Mouse (Mus musculus): ENCODE measurements around the gene Plscr3. TPM values are rescaled to one million over a fixed set of nuclear protein-coding genes. Genes with fewer than 3 reads are reported as not detected.

Gene Plscr3
- total and polyA plus RNA-seq, 3 experiments = 4.6 to 26.0 TPM; not detected in 1

GRCm38 (mm10) chr11:69883527-69884151, 37.5 kb downstream of the Plscr3 start:
- Histone ChIP-seq H3K27ac (ENCODE audit: control insufficient read depth, low read depth, low read length) (peak overlapping the region; percentile 25), H3K36me3 (ENCODE audit: control insufficient read depth in 1 of 2, insufficient read depth in 2 of 2, low read length in 2 of 2) (peaks cover 0 to 22% of the 10 kb centered on the region in 2 experiments; a peak in 2 of 4 replicates), H3K79me2 (ENCODE audit: control insufficient read depth, insufficient read depth, low read length, poor library complexity) (no peaks in the 10 kb centered on the region), H3K9me3 (replicated peaks; ENCODE audit: insufficient read depth, low read length) (no peaks in the 10 kb centered on the region), H3K4me3 (ENCODE audit: control insufficient read depth in 1 of 2, insufficient read depth in 1 of 2, low read depth in 2 of 2, low read length in 2 of 2) (no peak overlapping the region), H3K4me1 (ENCODE audit: control insufficient read depth in 1 of 2, insufficient read depth in 2 of 2, low read length in 2 of 2) (peaks cover 12 to 41% of the 10 kb centered on the region in 2 experiments), H3K9ac (ENCODE audit: control insufficient read depth, low read depth, low read length, poor library complexity, severe bottlenecking) (no peak overlapping the region), H3K27me3 (ENCODE audit: control insufficient read depth in 1 of 2, insufficient read depth in 2 of 2, low read length in 2 of 2) (no peaks in the 10 kb centered on the region)
- DNase-seq (ENCODE audit: low read depth, low spot score) = peak; percentile 96
- no peak for TF ChIP-seq ZC3H11A (IDR thresholded peaks at IDR 0.05; ENCODE audit: low read depth, low read length)
- peak; percentile 75 to 91; a peak in 3 of 4 replicates for TF ChIP-seq EP300 (IDR thresholded peaks at IDR 0.05; ENCODE audit: low read depth in 1 of 2, low read length in 2 of 2)
- no peak; the same call in 1 of the 2 replicates for TF ChIP-seq MAX (IDR thresholded peaks at IDR 0.05; ENCODE audit: low read length)
- TF ChIP-seq ZMIZ1 (IDR thresholded peaks at IDR 0.05; ENCODE audit: low read depth, low read length) = no peak
- TF ChIP-seq HCFC1 (IDR thresholded peaks at IDR 0.05; ENCODE audit: low read depth, low read length) = peak; percentile 31; the same call in 1 of the 2 replicates
- peak; percentile 58; the same call in 1 of the 2 replicates for TF ChIP-seq ETS1 (IDR thresholded peaks at IDR 0.05; ENCODE audit: low read depth, low read length)
- TF ChIP-seq CHD1 (IDR thresholded peaks at IDR 0.05; ENCODE audit: low read depth, low read length) = no peak
- peak; percentile 76 for TF ChIP-seq GATA1 (IDR thresholded peaks at IDR 0.05; ENCODE audit: low read depth, low read length)
- TF ChIP-seq MYB (IDR thresholded peaks at IDR 0.05; ENCODE audit: low read depth, low read length) = peak; percentile 50; the same call in 1 of the 2 replicates
- no peak for TF ChIP-seq USF2 (IDR thresholded peaks at IDR 0.05; ENCODE audit: borderline replicate concordance in 1 of 2, insufficient read depth in 1 of 2, low read depth in 1 of 2, low read length in 2 of 2)
- 0 out of 2 replicates have a peak, but pooled peaks have one; percentile 38 for TF ChIP-seq NELFE (IDR thresholded peaks at IDR 0.05; ENCODE audit: low read depth, low read length)
- TF ChIP-seq RCOR1 (IDR thresholded peaks at IDR 0.05; ENCODE audit: low read depth, low read length) = peak; percentile 81
- peak; percentile 54; the same call in 1 of the 2 replicates for TF ChIP-seq MXI1 (IDR thresholded peaks at IDR 0.05; ENCODE audit: low read depth, low read length)
- no peak for TF ChIP-seq KAT2A (conservative IDR thresholded peaks at IDR 0.05; ENCODE audit: low read depth, low read length)
- TF ChIP-seq POLR2A (IDR thresholded peaks at IDR 0.05; ENCODE audit: control insufficient read depth in 1 of 2, insufficient read depth in 1 of 2, low read depth in 1 of 2, low read length in 2 of 2, poor library complexity in 1 of 2) = no peak
- peak; percentile 44; the same call in 1 of the 2 replicates for TF ChIP-seq JUND (IDR thresholded peaks at IDR 0.05; ENCODE audit: low read depth, low read length)
- peak; percentile 69 for TF ChIP-seq TAL1 (IDR thresholded peaks at IDR 0.05; ENCODE audit: low read length)
- no peak for TF ChIP-seq ZKSCAN1 (IDR thresholded peaks at IDR 0.05; ENCODE audit: low read depth, low read length)
- TF ChIP-seq BHLHE40 (IDR thresholded peaks at IDR 0.05; ENCODE audit: borderline replicate concordance, low read depth, low read length) = peak; percentile 32; the same call in 1 of the 2 replicates
- TF ChIP-seq SIN3A (IDR thresholded peaks at IDR 0.05; ENCODE audit: low read length) = peak; percentile 46
- peak; percentile 69; the same call in 1 of the 2 replicates for TF ChIP-seq MAZ (IDR thresholded peaks at IDR 0.05; ENCODE audit: low read depth, low read length)
- no peak for TF ChIP-seq E2F4 (IDR thresholded peaks at IDR 0.05; ENCODE audit: borderline replicate concordance, low read depth, low read length)
- peak; percentile 80 for TF ChIP-seq TCF12 (IDR thresholded peaks at IDR 0.05; ENCODE audit: low read depth, low read length)
- no peak for TF ChIP-seq MAFK (IDR thresholded peaks at IDR 0.05; ENCODE audit: borderline replicate concordance, low read depth, low read length)
- TF ChIP-seq ZNF384 (IDR thresholded peaks at IDR 0.05; ENCODE audit: low read depth, low read length) = no peak
- no peak for TF ChIP-seq MEF2A (IDR thresholded peaks at IDR 0.05; ENCODE audit: extremely low read depth, insufficient replicate concordance, low read depth, low read length, poor library complexity, severe bottlenecking)
- no peak for TF ChIP-seq CTCF (IDR thresholded peaks at IDR 0.05 in 2 of 3, conservative IDR thresholded peaks at IDR 0.05 in 1 of 3; ENCODE audit: control insufficient read depth in 1 of 3, insufficient read depth in 1 of 3, low read depth in 2 of 3, low read length in 3 of 3, poor library complexity in 1 of 3, severe bottlenecking in 1 of 3)
- no peak for TF ChIP-seq NRF1 (IDR thresholded peaks at IDR 0.05; ENCODE audit: insufficient read depth, low read depth, low read length, poor library complexity, severe bottlenecking)
- no peak for TF ChIP-seq GABPA (IDR thresholded peaks at IDR 0.05; ENCODE audit: low read depth, low read length)
- TF ChIP-seq CHD2 (IDR thresholded peaks at IDR 0.05; ENCODE audit: low read length) = no peak
- no peak for TF ChIP-seq POLR2AphosphoS2 (IDR thresholded peaks at IDR 0.05; ENCODE audit: low read length)
- TF ChIP-seq SMC3 (IDR thresholded peaks at IDR 0.05; ENCODE audit: low read depth, low read length) = no peak
- TF ChIP-seq TBP (IDR thresholded peaks at IDR 0.05; ENCODE audit: low read depth, low read length) = no peak
- TF ChIP-seq MYC (IDR thresholded peaks at IDR 0.05; ENCODE audit: low read depth, low read length) = 0 out of 2 replicates have a peak, but pooled peaks have one; percentile 46
- TF ChIP-seq UBTF (IDR thresholded peaks at IDR 0.05; ENCODE audit: borderline replicate concordance, insufficient read depth, low read depth, low read length) = no peak
- TF ChIP-seq USF1 (IDR thresholded peaks at IDR 0.05; ENCODE audit: low read depth, low read length) = no peak

Measured in MEL (cell line).